Mouse (Mus musculus) cerebellum, adult 2 months (tissue): ENCODE results near the gene Nup153.

Experiments
- CTCF ChIP-seq: fragments of 200-500 bp; IDR thresholded peaks from 2 replicates; pipeline ENCODE4 v1.5.1; 2011; ENCODE audit warnings: low read depth, mild to moderate bottlenecking, control low read depth, low read length, moderate library complexity, borderline replicate concordance; ENCODE audit not compliant: insufficient read depth
- POLR2A ChIP-seq: fragments of 200-500 bp; IDR thresholded peaks from 2 replicates; pipeline ENCODE4 v1.6.1; 2011; ENCODE audit warnings: low read length, control low read depth, borderline replicate concordance; ENCODE audit not compliant: insufficient read depth

GRCm38 (mm10) chr13:46674601-46675000 lies 53.1 kb downstream of the Nup153 start:
- TF ChIP-seq POLR2A (no peak), CTCF (no peak)
